Mouse (Mus musculus): ENCODE measurements around the gene Psmc2. TPM values are rescaled to one million over a fixed set of nuclear protein-coding genes. Genes with fewer than 3 reads are reported as not detected.

Psmc2 gene
- polyA plus RNA-seq (2015; fragmentation: Nextera tagmentation; extraction: Ambion mirVana): 187 and 190 TPM in 2 replicates

DNA sequence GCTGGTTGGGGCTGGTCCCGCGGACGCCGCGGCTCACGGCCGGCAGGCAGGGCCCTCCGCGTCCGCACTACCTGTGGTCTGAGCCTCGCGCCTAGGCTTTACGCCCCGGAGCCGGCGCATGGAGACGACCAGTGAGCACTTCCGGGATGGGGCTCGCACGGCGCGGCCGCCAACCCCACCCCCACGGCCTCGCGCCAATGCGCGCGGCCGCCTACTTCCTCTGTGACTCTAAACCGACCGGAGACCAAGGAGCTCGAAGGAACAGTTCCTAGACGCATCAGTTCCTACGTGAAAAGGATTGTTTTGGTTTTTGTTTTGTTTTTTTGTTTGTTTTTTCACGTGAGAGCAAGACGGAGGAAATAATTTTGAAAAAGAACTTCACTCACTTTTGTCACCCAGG, at the start of gene Psmc2, which contains the start of gene Dnajc2:
Gene Psmc2, plus strand, starts transcription at position 231 of the 400 bp plus-strand sequence.
Gene Dnajc2, minus strand, starts transcription at position 199 of the 400 bp plus-strand sequence.
- Histone ChIP-seq H3K9ac (peak within 1 kb of the TSS; percentile 78), H3K27ac (peak within 1 kb of the TSS; percentile 73), H3K27me3 (no peaks in the 10 kb centered on the region), H3K36me3 (peaks cover 32% of the 10 kb centered on the region), H3K4me1 (peaks cover 10% of the 10 kb centered on the region; the same call in 1 of the 2 replicates), H3K9me3 (no peaks in the 10 kb centered on the region), H3K4me2 (peak within 1 kb of the TSS; percentile 92), H3K4me3 (peak within 1 kb of the TSS; percentile 97)
- ATAC-seq (ENCODE audit: borderline replicate concordance, extremely low read depth, low FRiP score, low TSS enrichment): peak; percentile 93
- WGBS: under 1% methylated on average over 37 of the region's 37 CpGs

DNA sequence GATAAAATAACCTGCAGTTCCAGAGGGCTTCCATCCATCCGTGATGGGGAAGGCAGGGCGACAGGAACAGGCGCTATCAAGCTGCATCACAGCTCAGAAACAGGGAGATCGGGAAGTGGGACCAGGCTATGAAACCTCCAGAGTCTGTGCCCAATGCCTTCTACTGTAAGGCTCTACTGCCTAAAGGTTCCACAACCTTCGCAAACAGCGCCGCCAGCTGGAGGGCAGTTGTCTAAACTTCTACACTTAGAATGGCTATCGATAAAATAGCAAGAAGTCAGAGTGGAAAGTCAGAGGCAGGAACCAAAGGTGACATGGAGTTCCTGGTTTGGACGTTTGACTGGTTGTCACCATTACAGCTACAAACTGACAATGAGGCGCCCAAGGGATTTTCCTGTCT, 49.5 kb upstream of the Psmc2 start:
- peaks cover 9% of the 10 kb centered on the region for H3K4me1 ChIP-seq
- peak overlapping the region; percentile 19 for H3K4me3 ChIP-seq
- H3K36me3 ChIP-seq: peaks cover 15% of the 10 kb centered on the region
- no peak for ATAC-seq (ENCODE audit: borderline replicate concordance, extremely low read depth, low FRiP score, low TSS enrichment)
- WGBS: 30% methylated on average over 10 of the region's 10 CpGs
- H3K4me2 ChIP-seq: peak overlapping the region; percentile 39; the same call in 1 of the 2 replicates
- no peaks in the 10 kb centered on the region for H3K27me3 ChIP-seq
- H3K9me3 ChIP-seq: no peaks in the 10 kb centered on the region
- no peak overlapping the region for H3K9ac ChIP-seq
- H3K27ac ChIP-seq: no peak overlapping the region

DNA sequence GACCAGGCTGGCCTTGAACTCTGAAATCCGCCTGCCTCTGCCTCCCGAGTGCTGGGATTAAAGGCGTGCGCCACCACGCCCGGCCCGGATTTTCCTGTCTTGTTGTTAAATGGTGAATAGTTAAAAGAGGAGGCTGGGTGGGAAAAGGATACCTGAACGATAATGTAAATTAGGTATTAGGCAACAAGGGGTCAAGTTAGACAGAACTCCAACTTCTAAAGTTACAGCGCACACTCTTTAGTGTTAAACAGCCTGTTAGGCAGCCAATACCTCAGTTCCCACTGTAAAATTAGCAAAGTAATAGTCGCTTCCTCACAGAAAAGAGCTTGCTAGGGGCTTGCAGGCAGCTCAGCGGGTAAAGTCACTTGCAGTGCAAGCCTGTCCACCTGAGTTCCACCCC, 49.0 kb upstream of the Psmc2 start:
- Histone ChIP-seq H3K36me3 (peaks cover 17% of the 10 kb centered on the region), H3K27me3 (no peaks in the 10 kb centered on the region), H3K27ac (no peak overlapping the region), H3K9ac (no peak overlapping the region), H3K4me1 (peaks cover 9% of the 10 kb centered on the region), H3K4me2 (no peak overlapping the region), H3K9me3 (no peaks in the 10 kb centered on the region), H3K4me3 (no peak overlapping the region)
- WGBS: 80% methylated on average over 11 of the region's 11 CpGs
- no peak for ATAC-seq (ENCODE audit: borderline replicate concordance, extremely low read depth, low FRiP score, low TSS enrichment)

DNA sequence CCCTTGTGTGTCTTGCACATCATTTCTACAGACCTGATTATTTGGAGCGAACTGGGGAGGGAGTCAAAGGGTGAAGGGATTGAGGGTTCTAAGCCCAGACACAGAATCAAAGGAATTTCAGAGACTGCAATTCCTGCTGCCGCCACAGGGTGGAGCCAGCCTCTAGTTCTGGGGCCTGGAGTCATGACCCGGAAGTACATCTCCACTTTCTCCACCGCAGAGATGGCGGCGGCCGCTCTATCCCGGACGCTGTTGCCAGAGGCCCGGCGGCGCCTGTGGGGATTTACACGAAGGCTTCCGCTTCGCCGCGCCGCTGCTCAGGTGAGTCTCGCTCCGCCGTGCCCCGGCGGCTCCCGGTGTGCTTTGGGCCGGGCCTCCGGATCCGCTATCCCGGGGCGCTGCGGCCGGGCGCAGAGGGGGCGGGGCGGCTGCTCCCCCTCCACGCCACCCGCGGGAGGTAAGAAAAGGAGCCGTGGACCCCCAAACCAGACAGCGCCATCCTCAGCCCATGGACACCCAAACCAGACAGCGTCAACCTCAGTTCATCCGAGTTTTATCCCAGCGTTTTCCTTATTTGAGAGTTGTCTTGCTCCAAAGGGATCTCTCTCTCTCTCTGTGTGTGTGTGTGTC, 48.0 kb upstream of the Psmc2 start, which contains the start of gene Pmpcb:
Gene Pmpcb, plus strand, starts transcription at position 186 of the 630 bp plus-strand sequence.
- H3K4me3 ChIP-seq: peak within 1 kb of the TSS; percentile 61
- H3K9ac ChIP-seq: peak within 1 kb of the TSS; percentile 67
- no peaks in the 10 kb centered on the region for H3K27me3 ChIP-seq
- peak; percentile 83 for ATAC-seq (ENCODE audit: borderline replicate concordance, extremely low read depth, low FRiP score, low TSS enrichment)
- H3K36me3 ChIP-seq: peaks cover 27% of the 10 kb centered on the region
- peaks cover 9% of the 10 kb centered on the region for H3K4me1 ChIP-seq
- H3K27ac ChIP-seq: peak within 1 kb of the TSS; percentile 37; the same call in 1 of the 2 replicates
- no peaks in the 10 kb centered on the region for H3K9me3 ChIP-seq
- WGBS: under 1% methylated on average over 42 of the region's 42 CpGs
- H3K4me2 ChIP-seq: peak within 1 kb of the TSS; percentile 64

DNA sequence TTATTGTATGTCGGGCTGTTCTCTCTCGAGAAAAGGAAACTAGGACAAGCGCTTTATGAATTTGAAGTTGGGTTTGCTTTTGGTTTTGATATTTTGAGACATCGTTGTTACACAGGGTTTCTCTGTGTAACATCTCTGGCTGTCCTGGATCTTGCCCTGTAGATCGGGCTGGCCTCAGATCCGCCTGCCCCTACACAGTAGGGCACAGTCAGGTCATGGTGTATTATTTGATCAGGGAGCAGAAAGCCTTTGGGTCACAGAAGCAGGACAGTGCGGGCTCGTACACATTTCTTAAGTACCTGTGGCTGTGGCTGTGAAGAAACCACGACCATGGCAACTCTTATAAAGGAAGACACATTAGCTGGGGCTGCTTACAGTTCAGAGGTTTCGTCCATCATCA, 47.5 kb upstream of the Psmc2 start:
- ATAC-seq (ENCODE audit: borderline replicate concordance, extremely low read depth, low FRiP score, low TSS enrichment): no peak
- Histone ChIP-seq H3K9ac (peak overlapping the region; percentile 67), H3K27ac (no peak overlapping the region), H3K27me3 (no peaks in the 10 kb centered on the region), H3K36me3 (peaks cover 32% of the 10 kb centered on the region), H3K4me1 (peaks cover 9% of the 10 kb centered on the region), H3K4me2 (peak overlapping the region; percentile 64), H3K4me3 (peak overlapping the region; percentile 61), H3K9me3 (no peaks in the 10 kb centered on the region)
- 10% methylated on average over 10 of the region's 10 CpGs for WGBS

DNA sequence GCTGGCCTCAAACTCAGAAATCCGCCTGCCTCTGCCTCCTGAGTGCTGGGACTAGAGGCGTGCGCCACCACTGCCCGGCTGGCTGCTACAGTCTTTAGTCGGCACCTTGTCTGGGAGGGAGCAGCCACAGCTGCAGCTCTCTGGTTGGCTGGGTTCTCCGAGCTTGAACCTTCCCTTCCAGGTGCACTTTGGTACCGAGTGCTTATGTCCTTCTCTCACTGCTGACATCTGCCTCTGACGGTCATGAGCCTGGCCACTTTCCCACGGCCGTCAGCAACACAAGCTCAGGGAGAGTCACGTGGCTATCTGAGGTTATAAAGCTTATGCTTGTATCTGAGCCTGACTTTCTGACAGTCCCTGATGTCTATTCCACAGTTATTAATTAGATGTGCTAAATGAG, 46.0 kb upstream of the Psmc2 start:
- ATAC-seq (ENCODE audit: borderline replicate concordance, extremely low read depth, low FRiP score, low TSS enrichment): no peak
- H3K27me3 ChIP-seq: no peaks in the 10 kb centered on the region
- no peaks in the 10 kb centered on the region for H3K9me3 ChIP-seq
- peaks cover 9% of the 10 kb centered on the region for H3K4me1 ChIP-seq
- no peak overlapping the region for H3K27ac ChIP-seq
- H3K36me3 ChIP-seq: peaks cover 47% of the 10 kb centered on the region
- no peak overlapping the region for H3K4me3 ChIP-seq
- H3K9ac ChIP-seq: no peak overlapping the region
- 85% methylated on average over 11 of the region's 11 CpGs for WGBS
- no peak overlapping the region for H3K4me2 ChIP-seq

DNA sequence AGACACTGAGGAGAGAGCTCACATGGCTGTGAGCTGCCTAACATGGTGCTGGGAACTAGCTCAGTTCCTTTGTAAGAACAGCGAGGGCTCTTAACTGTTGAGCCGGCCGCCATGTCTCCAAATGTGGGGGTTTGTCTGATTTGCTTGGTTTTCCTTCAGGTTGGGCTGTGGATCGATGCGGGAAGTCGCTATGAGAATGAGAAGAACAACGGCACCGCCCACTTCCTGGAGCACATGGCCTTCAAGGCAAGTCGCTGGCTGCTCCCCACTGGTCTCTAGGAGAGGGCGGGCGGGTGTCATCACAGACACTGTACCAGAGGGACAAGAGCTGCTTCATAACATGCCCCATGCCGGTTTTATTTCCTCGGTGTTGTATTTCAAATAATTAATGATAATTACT, 45.2 kb upstream of the Psmc2 start:
- Histone ChIP-seq H3K4me1 (peaks cover 9% of the 10 kb centered on the region), H3K4me2 (no peak overlapping the region), H3K36me3 (peaks cover 54% of the 10 kb centered on the region), H3K4me3 (no peak overlapping the region), H3K27me3 (no peaks in the 10 kb centered on the region), H3K9ac (no peak overlapping the region), H3K9me3 (no peaks in the 10 kb centered on the region), H3K27ac (no peak overlapping the region)
- 85% methylated on average over 13 of the region's 13 CpGs for WGBS
- ATAC-seq (ENCODE audit: borderline replicate concordance, extremely low read depth, low FRiP score, low TSS enrichment): no peak

DNA sequence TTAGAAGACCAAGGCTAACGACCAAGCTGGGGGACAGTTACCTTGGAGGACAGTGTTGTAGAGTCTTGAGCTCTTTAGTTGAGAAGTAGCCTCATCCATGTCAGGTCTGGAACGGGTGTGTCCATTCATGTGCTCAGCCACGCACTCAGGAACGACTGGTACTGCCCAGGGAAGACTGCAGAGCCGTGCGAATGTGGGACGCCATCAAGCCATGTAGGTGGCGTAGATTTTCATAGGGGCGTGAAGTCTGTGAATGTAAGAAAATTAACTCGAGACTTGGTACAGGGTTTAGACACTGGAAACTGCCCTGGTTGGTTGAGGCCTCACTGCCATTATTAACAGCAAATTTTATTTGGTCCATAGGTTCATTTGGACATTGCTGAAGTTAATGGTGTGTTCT, 41.5 kb upstream of the Psmc2 start:
- H3K4me1 ChIP-seq: no peaks in the 10 kb centered on the region
- WGBS: 93% methylated on average over 10 of the region's 10 CpGs
- no peak overlapping the region for H3K9ac ChIP-seq
- H3K9me3 ChIP-seq: no peaks in the 10 kb centered on the region
- no peak overlapping the region for H3K27ac ChIP-seq
- H3K4me2 ChIP-seq: no peak overlapping the region
- no peak overlapping the region for H3K4me3 ChIP-seq
- no peaks in the 10 kb centered on the region for H3K27me3 ChIP-seq
- peaks cover 88% of the 10 kb centered on the region for H3K36me3 ChIP-seq
- ATAC-seq (ENCODE audit: borderline replicate concordance, extremely low read depth, low FRiP score, low TSS enrichment): no peak

DNA sequence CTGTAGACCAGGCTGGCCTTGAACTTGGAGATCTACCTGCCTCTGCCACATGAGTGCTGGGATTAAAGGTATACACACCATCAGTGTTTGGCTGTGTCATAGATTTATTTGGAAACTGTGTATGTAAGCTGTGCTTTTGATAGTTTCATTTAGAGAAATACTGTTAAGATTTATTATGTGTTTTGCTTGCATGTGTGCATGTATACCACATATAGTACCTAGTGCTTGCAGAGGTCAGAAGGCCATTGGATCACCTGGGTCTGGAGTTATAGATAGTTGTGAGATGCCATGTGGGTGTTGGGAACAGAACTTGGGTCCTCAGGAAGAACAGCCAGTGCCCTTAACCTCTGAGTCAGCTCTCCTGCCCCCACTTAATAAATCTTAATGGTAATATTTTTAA, 40.4 kb upstream of the Psmc2 start:
- Histone ChIP-seq H3K36me3 (peaks cover 90% of the 10 kb centered on the region), H3K27me3 (no peaks in the 10 kb centered on the region), H3K27ac (no peak overlapping the region), H3K9me3 (no peaks in the 10 kb centered on the region), H3K4me3 (no peak overlapping the region), H3K9ac (no peak overlapping the region), H3K4me1 (no peaks in the 10 kb centered on the region), H3K4me2 (no peak overlapping the region)
- ATAC-seq (ENCODE audit: borderline replicate concordance, extremely low read depth, low FRiP score, low TSS enrichment): no peak

DNA sequence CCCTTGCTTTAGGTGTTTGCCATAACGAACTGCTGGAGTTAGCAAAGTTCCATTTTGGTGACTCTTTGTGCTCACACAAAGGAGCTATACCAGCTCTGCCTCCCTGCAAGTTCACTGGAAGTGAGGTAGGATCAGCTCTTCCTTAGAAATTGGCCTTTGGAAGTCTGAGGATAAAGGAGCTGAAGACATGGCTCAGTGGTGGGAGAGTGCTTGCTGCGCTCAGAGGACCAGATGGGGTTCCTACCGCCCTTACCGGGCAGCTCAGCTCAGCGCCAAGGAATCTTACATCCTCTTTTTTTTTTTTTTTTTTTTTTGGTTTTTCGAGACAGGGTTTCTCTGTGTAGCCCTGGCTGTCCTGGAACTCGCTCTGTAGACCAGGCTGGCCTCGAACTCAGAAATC, 39.1 kb upstream of the Psmc2 start:
- H3K9ac ChIP-seq: no peak overlapping the region
- no peak for ATAC-seq (ENCODE audit: borderline replicate concordance, extremely low read depth, low FRiP score, low TSS enrichment)
- H3K27ac ChIP-seq: no peak overlapping the region
- no peak overlapping the region for H3K4me2 ChIP-seq
- H3K9me3 ChIP-seq: no peaks in the 10 kb centered on the region
- H3K27me3 ChIP-seq: no peaks in the 10 kb centered on the region
- H3K4me3 ChIP-seq: no peak overlapping the region
- 97% methylated on average over 7 of the region's 8 CpGs for WGBS
- no peaks in the 10 kb centered on the region for H3K4me1 ChIP-seq
- peaks cover 92% of the 10 kb centered on the region for H3K36me3 ChIP-seq

DNA sequence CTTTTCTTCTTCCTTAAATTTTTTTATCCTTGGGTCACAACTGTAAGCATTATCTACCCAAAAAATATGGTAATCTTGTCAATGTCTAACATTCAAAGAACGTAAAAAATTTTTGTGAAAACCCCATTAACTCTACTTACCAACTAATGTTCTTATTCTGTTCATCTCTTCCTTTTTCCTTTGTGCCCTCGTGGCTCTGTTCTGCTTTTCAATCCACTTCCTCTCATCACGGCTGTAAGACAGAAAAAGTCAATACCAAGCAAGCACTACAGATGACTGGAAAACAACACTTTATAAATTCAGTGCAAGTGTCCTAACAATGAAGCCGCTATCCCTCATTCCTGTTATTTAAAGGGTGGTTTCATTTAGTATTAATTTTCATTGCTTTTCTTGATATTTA, 16.6 kb upstream of the Psmc2 start:
- H3K27me3 ChIP-seq: no peaks in the 10 kb centered on the region
- H3K9ac ChIP-seq: no peak overlapping the region
- no peak for ATAC-seq (ENCODE audit: borderline replicate concordance, extremely low read depth, low FRiP score, low TSS enrichment)
- 93% methylated on average over 4 of the region's 4 CpGs for WGBS
- no peaks in the 10 kb centered on the region for H3K4me1 ChIP-seq
- no peak overlapping the region for H3K4me2 ChIP-seq
- no peak overlapping the region for H3K4me3 ChIP-seq
- no peak overlapping the region for H3K27ac ChIP-seq
- H3K36me3 ChIP-seq: peaks cover 59% of the 10 kb centered on the region
- no peaks in the 10 kb centered on the region for H3K9me3 ChIP-seq

DNA sequence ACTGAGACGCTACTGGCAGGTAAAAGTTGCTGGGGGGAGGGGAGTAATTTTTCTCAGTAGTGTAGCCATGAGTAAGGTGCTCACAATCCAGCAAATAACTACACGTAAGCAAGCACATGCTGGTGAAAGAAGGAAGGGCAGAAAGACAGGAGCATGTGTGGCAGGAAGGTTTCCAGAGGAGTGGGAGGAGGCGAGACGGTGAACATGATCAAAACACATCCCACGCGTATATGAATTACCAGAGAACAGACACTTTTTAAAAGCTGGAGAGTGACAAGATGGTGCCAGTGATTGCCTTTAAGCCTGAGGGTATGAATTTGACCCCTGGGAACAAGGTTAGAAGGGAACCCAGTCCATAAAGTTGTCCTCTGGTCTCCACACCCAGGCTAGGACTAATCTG, 15.2 kb upstream of the Psmc2 start:
- peaks cover 57% of the 10 kb centered on the region for H3K36me3 ChIP-seq
- 92% methylated on average over 6 of the region's 6 CpGs for WGBS
- H3K9me3 ChIP-seq: no peaks in the 10 kb centered on the region
- no peaks in the 10 kb centered on the region for H3K27me3 ChIP-seq
- H3K4me1 ChIP-seq: no peaks in the 10 kb centered on the region
- no peak for ATAC-seq (ENCODE audit: borderline replicate concordance, extremely low read depth, low FRiP score, low TSS enrichment)
- no peak overlapping the region for H3K4me2 ChIP-seq
- H3K4me3 ChIP-seq: no peak overlapping the region
- H3K27ac ChIP-seq: no peak overlapping the region
- H3K9ac ChIP-seq: no peak overlapping the region
